ENCODE assay signal across 14 mouse cellular contexts in genomic region chr15:49395966-49396365, GRCm38 (mm10).
DNase-seq lines count a peak whose midpoint lies in the region; ATAC-seq and TF ChIP-seq lines count a peak whose summit lies in the region.
"Had no signal": no experiment of that assay in that cellular context is flagged by ENCODE, and none has a peak within 500 bp of the region (broad histone marks: within the 10 kb centered on the region; RNA-seq: fewer than 3 reads in every experiment).

No protein-coding gene starts in this region.

- no peaks in the 10 kb centered on the region for H3K36me3 ChIP-seq in ES-E14 (ENCODE audit: control insufficient read depth, insufficient read depth, low read length, poor library complexity, severe bottlenecking)
- H3K36me3 ChIP-seq in liver, embryonic 11.5 days (ENCODE audit: control insufficient read depth, insufficient read depth, low read length), result no peaks in the 10 kb centered on the region
- H3K36me3 ChIP-seq: embryonic facial prominence, embryonic 12.5 days; midbrain, embryonic 12.5 days had no signal

- no peak overlapping the region for H3K4me3 ChIP-seq in ES-E14 (ENCODE audit: insufficient read depth in 1 of 2, low read depth in 1 of 2, low read length in 2 of 2, poor library complexity in 1 of 2, severe bottlenecking in 1 of 2)
- no peak overlapping the region for H3K4me3 ChIP-seq in liver, embryonic 11.5 days (ENCODE audit: low read depth, low read length)
- H3K4me3 ChIP-seq: embryonic facial prominence, embryonic 12.5 days; midbrain, embryonic 12.5 days had no signal

- DNase-seq in embryo, embryonic 10 days (ENCODE audit: low spot score), result peak; percentile 13
- no peak for DNase-seq in embryo, embryonic 9.5 days (ENCODE audit: extremely low spot score)
- DNase-seq in layer of hippocampus, adult 11-12 months (ENCODE audit: low spot score), result peak; percentile 4
- no peak for DNase-seq in layer of hippocampus, postnatal 10 days (ENCODE audit: low spot score in 2 of 2)
- peak; percentile 17 for DNase-seq in ES-E14 (ENCODE audit: low read depth, low spot score)
- peak; percentile 11 for DNase-seq in forelimb bud, embryonic 11.5 days (ENCODE audit: low read depth, low spot score)
- no peak for DNase-seq in liver, embryonic 11.5 days (ENCODE audit: low spot score)
- DNase-seq: liver, postnatal 0 days; spleen, adult 18-20 months; thymus, adult 2 months had no signal

- no peak overlapping the region for H3K9ac ChIP-seq in ES-E14 (ENCODE audit: insufficient read depth, low read depth, low read length, poor library complexity, severe bottlenecking)
- no peak overlapping the region for H3K9ac ChIP-seq in liver, embryonic 11.5 days (ENCODE audit: low read depth, low read length)
- H3K9ac ChIP-seq: embryonic facial prominence, embryonic 12.5 days; liver, postnatal 0 days; midbrain, embryonic 12.5 days had no signal

- 42% methylated on average over 1 of the region's 1 CpGs for WGBS in liver, embryonic 11.5 days

- H3K9me3 ChIP-seq in ES-E14 (ENCODE audit: control insufficient read depth, insufficient read depth, low read depth, low read length), result no peaks in the 10 kb centered on the region
- H3K9me3 ChIP-seq in liver, embryonic 11.5 days (ENCODE audit: control insufficient read depth, low read length), result no peaks in the 10 kb centered on the region
- H3K9me3 ChIP-seq: embryonic facial prominence, embryonic 12.5 days; midbrain, embryonic 12.5 days had no signal

- H3K4me1 ChIP-seq in ES-E14 (ENCODE audit: control insufficient read depth in 2 of 2, insufficient read depth in 2 of 2, low read length in 2 of 2, poor library complexity in 1 of 2), result no peaks in the 10 kb centered on the region
- no peaks in the 10 kb centered on the region for H3K4me1 ChIP-seq in liver, embryonic 11.5 days (replicated peaks; ENCODE audit: control insufficient read depth, insufficient read depth, low read length)
- H3K4me1 ChIP-seq: embryonic facial prominence, embryonic 12.5 days; midbrain, embryonic 12.5 days had no signal

- ATAC-seq in erythroblast, adult 5-6 weeks (replicated peaks; ENCODE audit: low FRiP score, poor library complexity, severe bottlenecking), result no peak
- ATAC-seq in liver, embryonic 11.5 days (replicated peaks; ENCODE audit: low FRiP score), result no peak
- ATAC-seq: activated CD4-positive, CD25-positive, alpha-beta regulatory T cell, adult 4 months; liver, postnatal 0 days had no signal

- in situ Hi-C loops in ES-E14 (cut with MboI; ENCODE audit: low sequenced_read_pairs in 2 of 2, unreplicated experiment in 2 of 2), result no loop called here

- no peak overlapping the region for H3K27ac ChIP-seq in ES-E14 (ENCODE audit: insufficient read depth, low read depth, low read length, poor library complexity, severe bottlenecking)
- H3K27ac ChIP-seq in liver, embryonic 11.5 days (ENCODE audit: low read depth, low read length), result no peak overlapping the region
- H3K27ac ChIP-seq: embryonic facial prominence, embryonic 12.5 days; midbrain, embryonic 12.5 days had no signal

- no peak overlapping the region for H3K4me2 ChIP-seq in liver, embryonic 11.5 days
- H3K4me2 ChIP-seq: embryonic facial prominence, embryonic 12.5 days; midbrain, embryonic 12.5 days had no signal

- no peaks in the 10 kb centered on the region for H3K27me3 ChIP-seq in liver, embryonic 11.5 days (replicated peaks; ENCODE audit: control insufficient read depth, insufficient read depth, low read length)
- H3K27me3 ChIP-seq: embryonic facial prominence, embryonic 12.5 days; midbrain, embryonic 12.5 days had no signal

TF ChIP-seq in ES-E14, 5 proteins besides CTCF, POLR2A, EP300 and RAD21:
- no peak for TF ChIP-seq ZC3H11A (IDR thresholded peaks at IDR 0.05; ENCODE audit: borderline replicate concordance, low read depth, low read length)
- TF ChIP-seq ZNF384 (IDR thresholded peaks at IDR 0.05; ENCODE audit: low read depth, low read length), result no peak
- TF ChIP-seq CHD2 (IDR thresholded peaks at IDR 0.05; ENCODE audit: low read depth, low read length), result no peak
- no peak for TF ChIP-seq MAFK (IDR thresholded peaks at IDR 0.05; ENCODE audit: insufficient read depth, low read depth, low read length)
- no peak for TF ChIP-seq HCFC1 (IDR thresholded peaks at IDR 0.05; ENCODE audit: borderline replicate concordance, insufficient read depth, low read length)

Comparison
In these comparisons a context has a peak if more than half of its experiments do, and no peak if none do; other contexts are left out.
1. DNase-seq: peak in embryo, embryonic 10 days (single experiment), layer of hippocampus, adult 11-12 months (single experiment), ES-E14 (single experiment) and forelimb bud, embryonic 11.5 days (single experiment); none in embryo, embryonic 9.5 days (single experiment), layer of hippocampus, postnatal 10 days (0 of 2) and liver, embryonic 11.5 days (single experiment).